Mouse (Mus musculus) intestine, embryonic 15.5 days (tissue): ENCODE measurements at regions not wholly inside any gene's neighbourhood (a gene's known extent, or its start where the extent isn't known, plus 50 kb on each side); places are given as distances from the start of the nearest gene placed in this dataset.
A peak's percentile ranks its signal among the peaks of the same experiment; 100 is the strongest.

ENCODE experiments used
- ATAC-seq: fragments of 200-750 bp; cut with Nextera tagmentation; 2 replicates; pipeline ENCODE4 v1.8.0; 2017; ENCODE audit warnings: moderate TSS enrichment, moderate library complexity
- H3K27ac ChIP-seq: fragments of 300-500 bp; sonication (generic); 2 replicates; pipeline ENCODE4 v1.5.1; 2015; ENCODE audit warnings: mild to moderate bottlenecking, inconsistent platforms
- H3K27me3 ChIP-seq: fragments of 300-500 bp; sonication (generic); replicated peaks from 2 replicates; pipeline ENCODE4 v1.6.1; 2015; ENCODE audit warnings: inconsistent platforms
- H3K36me3 ChIP-seq: fragments of 300-500 bp; sonication (generic); 2 replicates; pipeline ENCODE4 v1.6.1; 2015; ENCODE audit warnings: inconsistent platforms
- H3K4me1 ChIP-seq: fragments of 300-500 bp; sonication (generic); replicated peaks from 2 replicates; pipeline ENCODE4 v1.6.1; 2015; ENCODE audit warnings: inconsistent platforms
- H3K4me2 ChIP-seq: fragments of 300-500 bp; sonication (generic); replicated peaks from 2 replicates; pipeline ENCODE4 v1.6.1; 2015; ENCODE audit warnings: mild to moderate bottlenecking, inconsistent platforms
- H3K4me3 ChIP-seq: fragments of 300-500 bp; sonication (generic); replicated peaks from 2 replicates; pipeline ENCODE4 v1.5.1; 2015; ENCODE audit warnings: inconsistent platforms
- H3K9ac ChIP-seq: fragments of 300-500 bp; sonication (generic); 2 replicates; pipeline ENCODE4 v1.6.1; 2015; ENCODE audit warnings: inconsistent platforms
- H3K9me3 ChIP-seq: fragments of 300-500 bp; sonication (generic); 2 replicates; pipeline ENCODE4 v1.6.1; 2016; ENCODE audit warnings: inconsistent platforms
- WGBS: fragments of 180-500 bp; shearing (Covaris S2); methylation state at CpG from one replicate; pipeline ENCODE4 v1.1.7; 2015; 5-methylcytosine and 5-hydroxymethylcytosine counted together

DNA sequence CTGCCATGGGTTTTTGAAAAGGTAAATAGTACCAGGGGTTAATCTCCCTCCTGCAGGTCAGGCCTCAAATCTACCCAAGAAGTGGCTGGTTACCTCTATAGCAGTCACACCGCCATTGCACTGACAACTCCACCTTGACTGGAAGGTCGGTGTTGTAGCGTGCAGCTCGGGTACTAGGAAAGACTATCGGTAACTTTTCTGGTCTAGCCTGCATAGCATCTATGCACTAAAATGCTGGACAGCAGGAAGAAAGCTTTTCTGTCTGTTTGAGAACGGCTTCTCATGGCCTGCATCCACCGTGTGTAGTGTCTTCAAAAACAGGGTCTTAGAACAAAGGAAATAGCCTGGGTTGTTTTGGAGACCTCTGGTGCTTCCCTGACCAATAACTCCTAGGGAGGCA is 88.8 kb downstream of the Bms1 start:
- H3K9me3 ChIP-seq = no peaks in the 10 kb centered on the region
- 93% methylated on average over 7 of the region's 7 CpGs for WGBS

DNA sequence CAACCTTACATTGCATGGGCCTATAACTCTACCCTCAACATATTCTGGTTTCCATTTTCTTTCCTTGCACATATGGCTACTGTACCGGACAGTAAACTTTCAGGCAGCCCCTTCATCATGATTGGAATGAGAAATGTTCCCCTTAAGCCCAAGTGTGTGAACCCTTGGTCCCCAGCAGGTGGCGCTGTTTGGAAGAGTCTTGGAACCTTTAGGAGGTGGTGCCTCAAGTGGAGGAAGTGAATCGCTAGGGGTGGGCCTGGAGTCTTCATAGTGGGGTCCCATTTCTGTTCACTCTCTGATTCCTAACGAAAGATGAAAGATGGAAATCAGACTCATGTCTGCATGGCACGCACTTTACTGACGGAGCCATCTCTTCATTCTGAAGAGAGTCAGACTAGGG is 91.8 kb downstream of the Bms1 start:
- no peak overlapping the region for H3K4me3 ChIP-seq
- no peak overlapping the region for H3K4me2 ChIP-seq
- WGBS = 80% methylated on average over 6 of the region's 6 CpGs
- no peaks in the 10 kb centered on the region for H3K9me3 ChIP-seq
- no peak for ATAC-seq
- no peaks in the 10 kb centered on the region for H3K36me3 ChIP-seq
- H3K4me1 ChIP-seq = no peaks in the 10 kb centered on the region
- H3K27me3 ChIP-seq = no peaks in the 10 kb centered on the region
- H3K27ac ChIP-seq = no peak overlapping the region
- no peak overlapping the region for H3K9ac ChIP-seq

More for the DNA sequence above, 88.8 kb downstream of the Bms1 start:
- Histone ChIP-seq H3K36me3 (no peaks in the 10 kb centered on the region), H3K4me2 (no peak overlapping the region), H3K27me3 (no peaks in the 10 kb centered on the region), H3K4me1 (no peaks in the 10 kb centered on the region), H3K4me3 (no peak overlapping the region), H3K27ac (no peak overlapping the region), H3K9ac (no peak overlapping the region)
- ATAC-seq = no peak

DNA sequence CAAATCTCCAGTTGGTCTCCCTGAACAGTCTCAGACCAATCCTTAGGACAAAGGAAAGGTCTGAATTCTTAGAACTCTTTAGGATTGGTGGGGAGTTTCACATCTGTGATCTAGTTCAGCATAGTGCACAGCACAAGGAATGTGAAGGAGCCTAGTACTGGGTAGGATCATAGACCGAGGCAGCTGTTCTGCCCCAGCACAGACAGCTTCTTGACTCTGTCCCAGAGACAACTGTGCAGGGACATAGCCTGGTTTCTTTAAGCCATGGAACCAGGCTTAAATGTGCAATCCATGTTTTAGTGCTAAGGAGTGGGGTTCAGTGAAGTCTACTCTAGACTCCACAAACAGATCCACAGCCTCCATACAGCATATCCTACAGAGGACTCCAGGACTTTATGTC is 93.6 kb downstream of the Bms1 start:
- Histone ChIP-seq H3K4me1 (no peaks in the 10 kb centered on the region), H3K27ac (no peak overlapping the region), H3K27me3 (no peaks in the 10 kb centered on the region), H3K4me2 (no peak overlapping the region), H3K9ac (no peak overlapping the region), H3K4me3 (no peak overlapping the region), H3K36me3 (no peaks in the 10 kb centered on the region), H3K9me3 (no peaks in the 10 kb centered on the region)
- ATAC-seq = no peak
- 71% methylated on average over 1 of the region's 1 CpGs for WGBS

DNA sequence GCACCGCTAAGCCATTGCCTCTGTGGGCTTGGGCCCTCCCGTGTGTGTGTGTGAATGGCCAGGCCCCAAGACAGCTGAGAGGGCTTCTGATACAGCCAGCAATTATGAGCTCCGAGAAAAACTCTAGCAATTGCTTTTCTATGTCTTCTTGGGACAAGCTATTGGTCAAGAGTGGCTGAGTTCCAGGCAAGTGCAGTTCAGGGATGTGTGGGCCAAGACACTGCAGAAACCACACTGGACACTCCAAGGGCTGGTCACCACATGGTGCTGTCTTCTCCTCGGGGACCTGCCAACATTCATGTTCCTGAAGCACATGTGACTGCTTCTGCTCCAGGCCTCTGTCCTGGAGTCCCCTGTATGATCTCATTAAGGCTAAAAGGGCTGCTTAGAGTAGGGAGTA is 94.7 kb downstream of the Bms1 start:
- H3K36me3 ChIP-seq = no peaks in the 10 kb centered on the region
- H3K27me3 ChIP-seq = no peaks in the 10 kb centered on the region
- no peak overlapping the region for H3K9ac ChIP-seq
- H3K9me3 ChIP-seq = no peaks in the 10 kb centered on the region
- H3K27ac ChIP-seq = no peak overlapping the region
- no peaks in the 10 kb centered on the region for H3K4me1 ChIP-seq
- ATAC-seq = no peak
- H3K4me3 ChIP-seq = no peak overlapping the region
- WGBS = 64% methylated on average over 4 of the region's 4 CpGs
- no peak overlapping the region for H3K4me2 ChIP-seq

DNA sequence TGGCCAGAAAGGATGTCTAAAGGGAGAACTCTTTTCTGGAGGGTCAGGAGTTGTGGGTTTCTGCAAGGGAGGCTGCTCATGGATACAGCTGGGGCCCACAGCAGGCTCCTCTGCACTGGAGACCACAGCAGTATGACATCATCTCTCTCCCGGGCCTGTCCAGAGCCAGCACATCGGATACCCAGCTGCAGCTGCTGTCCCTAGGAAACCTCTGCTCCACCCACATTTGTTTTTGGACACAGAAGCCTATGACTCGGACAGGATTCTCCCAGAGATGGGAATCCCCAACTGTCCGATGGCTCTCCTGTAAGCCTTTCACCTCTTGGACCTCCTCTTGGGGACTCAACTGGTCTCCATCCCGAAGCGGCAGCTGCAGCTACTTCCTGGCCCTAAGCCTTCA is 96.2 kb downstream of the Bms1 start:
- no peak for ATAC-seq
- Histone ChIP-seq H3K27ac (no peak overlapping the region), H3K27me3 (no peaks in the 10 kb centered on the region), H3K4me2 (no peak overlapping the region), H3K9ac (no peak overlapping the region), H3K36me3 (no peaks in the 10 kb centered on the region), H3K4me3 (no peak overlapping the region), H3K9me3 (no peaks in the 10 kb centered on the region), H3K4me1 (no peaks in the 10 kb centered on the region)
- WGBS = 68% methylated on average over 6 of the region's 6 CpGs

DNA sequence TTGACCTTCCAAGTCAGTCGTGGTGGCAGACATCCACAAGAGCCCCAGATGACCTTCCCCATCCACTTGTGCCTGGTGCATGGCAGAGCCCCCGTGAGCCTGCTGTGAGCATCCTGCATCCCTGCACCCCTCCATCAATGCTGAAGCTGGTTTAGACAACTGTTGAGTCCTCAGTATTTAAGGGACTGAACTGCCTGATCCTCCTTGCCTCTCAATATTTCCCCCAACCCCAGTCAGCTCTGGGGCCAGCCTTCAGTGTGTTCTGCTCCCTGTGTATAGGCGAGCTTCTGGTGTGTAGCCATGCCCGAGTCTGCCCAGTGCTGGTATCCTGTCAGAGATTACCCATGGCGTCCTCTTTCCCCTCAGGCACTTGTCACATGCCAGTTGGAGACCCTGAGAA is 96.6 kb downstream of the Bms1 start:
- no peaks in the 10 kb centered on the region for H3K36me3 ChIP-seq
- H3K27me3 ChIP-seq = no peaks in the 10 kb centered on the region
- no peak for ATAC-seq
- H3K9me3 ChIP-seq = no peaks in the 10 kb centered on the region
- H3K9ac ChIP-seq = no peak overlapping the region
- H3K27ac ChIP-seq = no peak overlapping the region
- no peak overlapping the region for H3K4me2 ChIP-seq
- H3K4me3 ChIP-seq = no peak overlapping the region
- H3K4me1 ChIP-seq = no peaks in the 10 kb centered on the region
- WGBS = 66% methylated on average over 5 of the region's 5 CpGs

DNA sequence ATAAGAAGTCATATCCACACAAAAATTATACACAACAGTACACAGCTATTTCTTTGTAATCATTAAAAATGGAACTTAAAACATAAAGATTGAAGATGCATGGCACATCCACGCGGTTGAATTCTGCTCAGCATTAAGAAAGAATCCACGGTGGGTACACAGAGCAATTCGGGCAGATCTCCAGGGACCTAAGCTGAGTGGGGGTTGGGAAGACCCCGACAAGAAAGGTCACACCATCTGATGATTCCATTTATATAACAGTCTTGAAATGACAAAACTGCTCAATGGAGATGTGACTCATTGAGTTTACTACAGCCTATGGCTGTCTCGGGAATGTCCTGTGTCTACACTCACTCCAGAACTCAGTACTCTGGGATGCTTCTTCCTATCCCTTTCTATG is 97.2 kb downstream of the Bms1 start:
- no peaks in the 10 kb centered on the region for H3K4me1 ChIP-seq
- no peak overlapping the region for H3K4me3 ChIP-seq
- no peak for ATAC-seq
- no peaks in the 10 kb centered on the region for H3K9me3 ChIP-seq
- H3K4me2 ChIP-seq = no peak overlapping the region
- no peaks in the 10 kb centered on the region for H3K36me3 ChIP-seq
- no peak overlapping the region for H3K27ac ChIP-seq
- H3K9ac ChIP-seq = no peak overlapping the region
- WGBS = 90% methylated on average over 6 of the region's 6 CpGs
- H3K27me3 ChIP-seq = no peaks in the 10 kb centered on the region

DNA sequence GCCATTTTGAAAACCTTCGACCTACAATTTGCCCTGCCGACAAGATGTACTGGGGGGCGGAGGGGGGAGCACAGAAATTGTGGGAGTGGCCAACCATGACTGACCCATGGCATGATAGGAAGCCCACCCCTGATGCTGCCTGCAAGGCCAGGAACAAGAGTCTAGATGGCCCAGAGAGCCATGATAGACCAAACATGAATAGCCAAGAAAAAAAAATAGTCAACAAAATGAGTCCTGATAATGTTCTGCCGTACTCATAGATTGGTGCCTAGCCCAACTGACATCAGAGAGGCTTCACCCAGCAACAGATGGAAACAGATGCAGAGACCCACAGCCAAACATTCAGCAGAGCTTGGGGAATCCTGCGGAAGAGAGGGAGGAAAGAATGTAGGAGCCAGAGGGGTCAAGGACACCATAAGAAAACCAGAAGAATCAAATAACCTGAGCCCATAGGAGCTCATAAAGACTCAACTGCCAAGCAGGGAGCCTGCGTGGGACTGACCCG is 99.2 kb downstream of the Bms1 start:
- Histone ChIP-seq H3K4me1 (no peaks in the 10 kb centered on the region), H3K9ac (no peak overlapping the region), H3K36me3 (no peaks in the 10 kb centered on the region), H3K4me2 (no peak overlapping the region), H3K27me3 (no peaks in the 10 kb centered on the region), H3K27ac (no peak overlapping the region), H3K4me3 (no peak overlapping the region), H3K9me3 (no peaks in the 10 kb centered on the region)
- ATAC-seq = no peak
- 90% methylated on average over 7 of the region's 7 CpGs for WGBS

DNA sequence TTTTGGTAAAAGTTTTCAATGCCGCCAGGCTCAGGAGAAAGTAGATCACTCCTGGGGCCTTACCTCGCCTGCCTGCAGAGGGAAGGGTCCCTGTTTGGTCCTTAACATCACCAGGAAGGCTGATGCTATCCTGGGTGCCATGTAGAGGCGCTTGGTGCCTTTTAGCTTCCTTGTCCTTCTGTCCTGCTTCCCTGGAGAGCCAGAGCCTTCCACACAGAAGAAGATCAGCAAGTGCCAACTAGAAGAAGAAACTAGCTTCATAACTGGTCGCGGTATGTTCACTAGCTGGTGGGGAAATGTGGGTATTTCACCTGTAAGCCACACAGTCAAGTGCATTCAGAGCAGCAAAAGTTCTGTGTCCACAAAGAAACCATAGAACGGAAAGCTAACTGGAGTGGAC is 103.4 kb downstream of the Bms1 start:
- ATAC-seq = no peak
- 85% methylated on average over 6 of the region's 6 CpGs for WGBS

DNA sequence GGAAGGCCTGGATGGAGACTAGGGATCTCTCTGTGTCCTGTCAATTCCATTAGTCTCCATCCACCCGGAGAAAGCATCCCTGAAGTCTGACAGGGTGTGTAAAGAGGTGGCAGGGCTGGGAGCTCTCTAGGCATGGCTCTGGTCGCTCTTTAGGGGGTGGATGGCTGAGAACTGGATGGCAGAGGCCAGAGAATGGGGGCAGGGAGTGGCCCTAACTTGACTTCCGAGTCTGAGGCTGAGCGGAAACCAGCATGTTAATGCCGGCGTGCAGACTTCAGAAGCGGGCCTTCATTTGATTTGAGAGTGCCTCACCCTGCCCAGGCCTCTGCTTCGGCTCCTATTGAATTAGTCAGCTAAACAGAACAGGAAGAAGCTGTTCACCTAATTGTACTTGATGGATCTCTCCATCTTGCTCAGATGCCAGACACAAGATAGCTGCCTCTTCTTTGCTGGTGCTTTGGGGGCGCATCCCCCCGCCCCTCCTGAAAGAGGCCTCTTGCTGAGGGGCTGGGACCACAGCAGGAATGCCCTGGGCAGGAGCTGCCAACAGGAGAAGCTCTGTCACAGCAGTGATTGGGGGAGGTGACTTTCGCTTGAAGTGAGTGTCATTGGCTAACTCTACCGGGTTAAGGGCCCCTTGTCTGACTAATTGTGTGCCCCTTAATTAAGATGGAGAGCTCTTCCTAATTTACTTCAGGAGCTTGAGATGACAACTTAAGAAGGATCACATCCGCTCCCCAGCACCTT is 104.2 kb downstream of the Bms1 start:
- WGBS = 37% methylated on average over 13 of the region's 13 CpGs
- H3K36me3 ChIP-seq = no peaks in the 10 kb centered on the region
- no peaks in the 10 kb centered on the region for H3K9me3 ChIP-seq
- H3K4me1 ChIP-seq = no peaks in the 10 kb centered on the region
- H3K4me2 ChIP-seq = no peak overlapping the region
- ATAC-seq = peak; percentile 56; the same call in 1 of the 2 replicates
- H3K27me3 ChIP-seq = no peaks in the 10 kb centered on the region
- no peak overlapping the region for H3K9ac ChIP-seq
- no peak overlapping the region for H3K27ac ChIP-seq
- H3K4me3 ChIP-seq = no peak overlapping the region

More for the DNA sequence above, 103.4 kb downstream of the Bms1 start:
- Histone ChIP-seq H3K9me3 (no peaks in the 10 kb centered on the region), H3K9ac (no peak overlapping the region), H3K4me2 (no peak overlapping the region), H3K27me3 (no peaks in the 10 kb centered on the region), H3K4me3 (no peak overlapping the region), H3K36me3 (no peaks in the 10 kb centered on the region), H3K4me1 (no peaks in the 10 kb centered on the region), H3K27ac (no peak overlapping the region)

DNA sequence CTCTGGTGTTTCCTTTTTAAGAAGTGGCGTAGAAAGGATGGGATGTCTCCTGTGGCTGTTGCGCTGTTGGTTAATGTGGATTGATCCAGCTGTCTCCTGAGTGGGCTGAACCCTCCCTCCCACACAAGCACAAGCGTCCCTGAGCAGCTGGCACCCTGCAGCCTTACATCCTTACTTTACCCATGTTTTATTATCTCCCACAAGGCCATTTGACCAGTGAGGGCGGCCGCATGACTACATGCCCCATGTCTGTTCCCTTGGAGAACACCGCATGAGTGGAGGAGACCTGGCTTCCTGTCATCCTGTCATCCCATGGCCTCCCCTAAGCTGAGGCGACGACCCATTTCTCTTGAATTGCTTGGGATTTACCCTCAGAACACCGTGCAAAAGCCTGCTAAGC is 108.2 kb downstream of the Bms1 start:
- H3K36me3 ChIP-seq = no peaks in the 10 kb centered on the region
- WGBS = 83% methylated on average over 9 of the region's 9 CpGs
- H3K27me3 ChIP-seq = no peaks in the 10 kb centered on the region
- no peak overlapping the region for H3K9ac ChIP-seq
- H3K9me3 ChIP-seq = no peaks in the 10 kb centered on the region
- no peak overlapping the region for H3K4me2 ChIP-seq
- no peak overlapping the region for H3K27ac ChIP-seq
- H3K4me1 ChIP-seq = no peaks in the 10 kb centered on the region
- no peak for ATAC-seq
- no peak overlapping the region for H3K4me3 ChIP-seq

DNA sequence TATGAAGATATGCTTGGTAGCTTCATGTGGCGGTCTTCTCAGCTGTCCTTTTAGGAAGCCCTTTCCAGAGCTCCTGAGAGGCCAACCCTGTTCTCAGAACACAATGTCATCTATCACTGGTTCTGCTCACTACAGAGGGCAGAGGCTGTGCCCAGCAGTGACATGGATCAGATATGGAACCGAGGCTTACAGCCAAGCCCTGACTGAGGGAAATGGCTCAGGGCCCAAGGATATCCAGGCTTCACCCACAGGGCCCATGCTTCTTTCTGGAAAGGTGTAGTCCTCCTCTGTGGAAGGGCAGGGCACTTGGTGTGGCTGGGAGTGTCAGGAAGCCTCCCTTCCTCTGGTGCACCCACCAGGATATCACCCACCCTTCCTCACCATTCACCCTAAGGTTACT is 109.4 kb downstream of the Bms1 start:
- Histone ChIP-seq H3K9ac (no peak overlapping the region), H3K4me2 (no peak overlapping the region), H3K9me3 (no peaks in the 10 kb centered on the region), H3K4me1 (no peaks in the 10 kb centered on the region), H3K27me3 (no peaks in the 10 kb centered on the region), H3K36me3 (no peaks in the 10 kb centered on the region), H3K27ac (no peak overlapping the region), H3K4me3 (no peak overlapping the region)
- no peak for ATAC-seq
- WGBS = 74% methylated on average over 2 of the region's 2 CpGs

DNA sequence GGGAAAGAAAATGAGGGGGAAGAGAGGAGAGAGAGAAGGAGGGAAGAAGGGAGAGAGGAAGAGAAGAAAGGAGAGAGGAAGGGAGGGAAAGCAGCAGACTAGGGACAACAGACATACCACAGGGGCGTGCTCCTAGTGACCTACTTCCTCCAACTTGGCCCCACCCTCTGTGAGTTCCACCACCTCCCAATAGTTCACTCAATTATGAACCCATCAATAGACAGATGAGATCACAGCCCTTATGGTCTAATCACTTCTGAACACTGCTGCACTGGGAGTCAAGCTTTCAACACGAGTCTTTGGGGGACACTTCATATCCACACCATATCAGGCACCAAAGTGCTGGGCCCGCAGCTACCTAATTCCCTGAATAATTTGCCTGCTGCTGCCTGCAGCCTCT is 110.7 kb downstream of the Bms1 start:
- no peak for ATAC-seq
- Histone ChIP-seq H3K27ac (no peak overlapping the region), H3K27me3 (no peaks in the 10 kb centered on the region), H3K9ac (no peak overlapping the region), H3K4me2 (no peak overlapping the region), H3K9me3 (no peaks in the 10 kb centered on the region), H3K36me3 (no peaks in the 10 kb centered on the region), H3K4me3 (no peak overlapping the region), H3K4me1 (no peaks in the 10 kb centered on the region)
- WGBS = 56% methylated on average over 3 of the region's 3 CpGs
